Mouse (Mus musculus): ENCODE results near the gene Gm5105. TPM values are rescaled to one million over a fixed set of nuclear protein-coding genes. Genes with fewer than 3 reads are reported as not detected.

Gm5105 gene
- polyA plus RNA-seq, 1 experiment from 2014 or later, result 0.27 TPM

DNA sequence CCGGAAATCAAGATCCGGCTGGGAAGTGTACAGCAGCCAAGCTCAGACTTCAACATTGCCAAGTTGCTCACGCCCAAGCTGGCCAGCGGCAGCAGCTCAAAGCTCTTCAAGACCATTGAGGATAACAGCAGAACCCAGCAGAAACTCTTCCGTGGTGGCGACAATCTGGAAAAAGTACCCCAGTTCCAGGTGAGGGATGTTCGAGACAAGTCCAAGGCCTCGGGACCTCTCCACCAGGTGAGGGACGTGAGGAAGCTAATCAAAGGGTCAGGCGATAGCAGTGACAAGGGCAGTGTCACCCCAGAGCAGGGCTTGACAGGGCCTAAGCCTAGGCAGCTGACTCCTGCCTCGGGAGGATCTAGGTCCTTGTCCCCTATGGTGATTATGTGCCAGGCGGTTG, 915 bp upstream of the Gm5105 start:
- Histone ChIP-seq H3K27ac (ENCODE audit: poor library complexity, severe bottlenecking) (peak overlapping the region; percentile 76; the same call in 1 of the 2 replicates), H3K4me3 (peak overlapping the region; percentile 44), H3K4me1 (replicated peaks) (peaks cover 66% of the 10 kb centered on the region)

DNA sequence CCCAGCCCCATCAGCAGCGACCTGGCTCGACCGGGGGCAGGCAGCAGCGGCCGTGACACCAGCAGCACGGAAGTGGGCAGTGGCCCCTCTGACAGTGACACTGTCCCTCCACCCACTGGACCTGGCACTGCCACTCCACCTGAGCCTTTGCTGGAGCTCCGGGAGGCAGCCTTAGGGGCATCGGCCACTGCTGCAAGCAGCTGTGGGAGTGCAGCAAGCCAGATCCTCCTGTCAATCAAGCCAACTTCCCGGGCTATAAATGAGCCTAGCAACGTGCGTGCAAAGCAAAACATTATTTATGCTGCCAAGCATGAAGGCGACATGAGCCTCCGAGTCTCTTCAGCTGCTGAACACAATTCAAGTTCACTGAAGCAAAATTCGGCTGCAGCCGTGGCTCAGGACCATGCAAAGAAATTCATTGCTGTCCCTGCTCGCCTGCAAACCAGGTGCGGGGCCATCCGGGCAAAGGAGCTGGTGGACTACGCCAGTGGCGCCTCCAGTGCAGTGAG, 786 bp downstream of the Gm5105 start:
- ATAC-seq (ENCODE audit: insufficient number of reproducible peaks, low FRiP score), result no peak
- WGBS, result 75% methylated on average over 20 of the region's 20 CpGs
- peak overlapping the region; percentile 68 for H3K4me2 ChIP-seq
- no peaks in the 10 kb centered on the region for H3K27me3 ChIP-seq (replicated peaks)
- H3K4me1 ChIP-seq (replicated peaks), result peaks cover 56% of the 10 kb centered on the region
- no peak overlapping the region for H3K27ac ChIP-seq (ENCODE audit: poor library complexity, severe bottlenecking)
- H3K9ac ChIP-seq, result peak overlapping the region; percentile 73
- no peaks in the 10 kb centered on the region for H3K9me3 ChIP-seq (replicated peaks)
- no peaks in the 10 kb centered on the region for H3K36me3 ChIP-seq
- H3K4me3 ChIP-seq, result peak overlapping the region; percentile 44

More for the DNA sequence above, 915 bp upstream of the Gm5105 start:
- peak overlapping the region; percentile 66 for H3K9ac ChIP-seq
- ATAC-seq (ENCODE audit: insufficient number of reproducible peaks, low FRiP score), result no peak
- H3K4me2 ChIP-seq, result peak overlapping the region; percentile 68
- H3K27me3 ChIP-seq (replicated peaks), result no peaks in the 10 kb centered on the region
- H3K36me3 ChIP-seq, result no peaks in the 10 kb centered on the region
- no peaks in the 10 kb centered on the region for H3K9me3 ChIP-seq (replicated peaks)
- WGBS, result 87% methylated on average over 12 of the region's 12 CpGs

DNA sequence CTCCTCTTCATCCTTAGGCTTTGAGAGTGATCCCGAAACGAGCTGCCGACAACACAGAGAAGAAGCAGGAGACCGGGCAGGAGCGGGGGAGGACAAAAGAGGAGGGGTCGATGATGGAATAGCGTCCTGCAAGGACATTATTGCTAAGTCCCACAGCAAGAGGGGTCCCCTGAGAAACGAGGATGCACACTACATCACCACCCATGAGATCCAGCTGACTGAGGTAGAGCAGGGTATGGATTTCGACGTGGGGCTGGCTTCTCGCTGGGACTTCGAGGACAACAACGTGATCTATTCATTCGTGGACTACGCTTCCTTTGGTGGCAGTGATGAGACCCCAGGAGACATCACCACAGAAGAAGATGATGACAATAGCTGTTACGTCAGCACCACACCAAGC, 1.3 kb downstream of the Gm5105 start:
- ATAC-seq (ENCODE audit: insufficient number of reproducible peaks, low FRiP score), result no peak
- Histone ChIP-seq H3K36me3 (no peaks in the 10 kb centered on the region), H3K27me3 (replicated peaks) (no peaks in the 10 kb centered on the region), H3K27ac (ENCODE audit: poor library complexity, severe bottlenecking) (peak overlapping the region; percentile 93), H3K9me3 (replicated peaks) (no peaks in the 10 kb centered on the region), H3K9ac (peak overlapping the region; percentile 73), H3K4me2 (peak overlapping the region; percentile 68), H3K4me1 (replicated peaks) (peaks cover 56% of the 10 kb centered on the region), H3K4me3 (peak overlapping the region; percentile 44)
- WGBS, result 79% methylated on average over 16 of the region's 16 CpGs

DNA sequence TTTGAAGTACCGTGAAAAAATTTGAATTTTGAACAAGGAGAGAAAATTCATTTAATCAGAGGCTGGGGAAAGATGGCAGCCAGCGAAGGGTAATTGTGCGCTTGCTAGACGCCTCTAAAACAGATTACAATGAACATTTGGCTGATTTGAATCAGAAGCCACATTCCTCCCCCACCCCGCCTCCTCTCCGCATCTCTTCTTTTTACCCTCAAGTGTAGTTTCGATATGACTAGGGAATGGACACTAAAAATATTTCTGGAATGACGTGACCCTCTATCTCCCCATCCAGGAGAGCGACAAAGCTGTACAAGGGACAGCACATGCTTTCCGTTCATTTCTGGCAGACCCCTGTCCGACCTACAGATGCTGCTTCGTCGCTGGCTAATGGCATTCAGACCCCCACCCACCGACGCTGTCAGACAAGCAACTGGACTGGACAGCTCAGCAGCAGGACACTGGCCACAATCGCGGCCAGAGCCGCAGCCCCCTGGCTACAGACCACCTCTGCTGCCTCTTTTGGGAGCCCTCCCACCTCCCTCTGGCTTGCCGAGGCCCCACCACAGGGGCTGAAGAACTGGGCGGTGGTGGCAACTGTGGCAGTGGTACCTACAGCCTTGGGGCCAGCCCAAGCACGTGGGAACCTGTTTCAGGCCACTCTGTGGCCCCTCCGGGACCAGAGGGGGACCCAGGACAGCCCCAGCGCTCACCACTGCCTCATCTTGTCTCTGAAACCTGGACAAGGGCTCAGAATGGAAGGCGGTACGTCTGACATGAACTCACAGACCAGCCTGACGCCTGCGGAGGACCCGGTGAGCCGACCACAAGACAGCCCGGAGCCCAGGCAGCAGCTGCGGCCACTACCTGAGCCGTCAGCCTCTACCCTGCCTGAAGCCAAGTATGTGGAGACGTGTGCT, 2.2 kb downstream of the Gm5105 start, which contains the start of gene 1110002E22Rik:
TSS of gene 1110002E22Rik (plus strand) at position 321 of the 914 bp plus-strand sequence.
- ATAC-seq (ENCODE audit: insufficient number of reproducible peaks, low FRiP score), result peak; percentile 43; the same call in 1 of the 2 replicates
- Histone ChIP-seq H3K36me3 (no peaks in the 10 kb centered on the region), H3K9me3 (replicated peaks) (no peaks in the 10 kb centered on the region), H3K4me1 (replicated peaks) (peaks cover 62% of the 10 kb centered on the region), H3K4me2 (peak within 1 kb of the TSS; percentile 68), H3K27me3 (replicated peaks) (no peaks in the 10 kb centered on the region), H3K9ac (peak within 1 kb of the TSS; percentile 73), H3K27ac (ENCODE audit: poor library complexity, severe bottlenecking) (peak within 1 kb of the TSS; percentile 93), H3K4me3 (peak within 1 kb of the TSS; percentile 44)
- WGBS, result 46% methylated on average over 33 of the region's 33 CpGs

DNA sequence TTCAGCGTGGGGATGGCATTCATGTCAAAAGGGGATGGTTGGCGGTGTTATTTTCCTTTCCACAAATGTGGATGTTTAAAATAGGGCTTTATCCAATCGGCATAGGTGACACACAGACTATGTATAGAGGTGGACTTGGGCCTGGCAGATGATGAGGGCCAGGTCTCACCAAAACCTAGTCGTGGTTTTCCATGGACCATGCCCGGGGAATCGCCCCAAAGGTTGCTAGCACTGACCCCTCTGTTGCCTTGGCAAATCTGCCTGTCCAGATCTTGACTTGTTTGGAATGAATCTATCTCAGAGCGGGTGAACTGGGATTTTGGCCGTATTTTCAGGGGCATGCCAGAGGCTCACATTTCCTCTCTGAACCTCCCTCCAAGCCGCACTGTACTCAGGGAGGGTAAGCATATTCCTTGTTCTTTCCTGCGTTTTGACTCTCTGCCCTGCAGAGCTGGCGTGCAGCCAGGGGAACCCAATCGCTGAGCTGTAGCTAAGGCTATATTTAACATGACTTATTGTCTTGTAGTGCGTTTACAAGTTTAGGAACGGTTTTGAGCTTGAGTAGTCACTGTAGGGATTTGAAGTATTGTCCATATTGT, 3.4 kb downstream of the Gm5105 start:
- whole genome bisulfite sequencing, result 41% methylated on average over 14 of the region's 14 CpGs
- Histone ChIP-seq H3K4me2 (0 out of 2 replicates have a peak overlapping the region, but pooled peaks have one; percentile 21), H3K27ac (ENCODE audit: poor library complexity, severe bottlenecking) (peak overlapping the region; percentile 93), H3K36me3 (no peaks in the 10 kb centered on the region), H3K27me3 (replicated peaks) (no peaks in the 10 kb centered on the region), H3K4me1 (replicated peaks) (peaks cover 55% of the 10 kb centered on the region), H3K9me3 (replicated peaks) (no peaks in the 10 kb centered on the region), H3K4me3 (no peak overlapping the region), H3K9ac (no peak overlapping the region)
- ATAC-seq (ENCODE audit: insufficient number of reproducible peaks, low FRiP score), result no peak

DNA sequence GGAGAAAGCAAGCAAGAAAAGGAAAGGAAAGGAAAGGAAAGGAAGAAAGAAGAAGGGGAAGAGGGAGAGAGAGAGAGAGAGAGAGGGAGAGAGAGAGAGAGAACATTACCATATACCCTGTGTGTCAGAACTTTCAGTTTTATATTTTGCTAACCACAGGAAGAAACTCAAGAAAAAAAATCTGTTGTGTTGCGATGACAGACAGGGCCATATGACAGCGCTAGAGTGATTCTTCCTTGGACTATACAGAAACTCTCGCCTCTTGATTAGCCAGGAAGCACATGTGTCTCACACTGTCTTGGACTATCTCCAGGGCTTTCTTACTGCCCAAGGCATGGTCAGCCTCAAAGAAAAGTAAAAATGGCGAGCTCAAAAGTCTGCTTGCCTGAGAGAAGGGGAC, 4.5 kb downstream of the Gm5105 start:
- H3K9me3 ChIP-seq (replicated peaks), result no peaks in the 10 kb centered on the region
- peaks cover 44% of the 10 kb centered on the region for H3K4me1 ChIP-seq (replicated peaks)
- WGBS, result 88% methylated on average over 4 of the region's 4 CpGs
- no peak for ATAC-seq (ENCODE audit: insufficient number of reproducible peaks, low FRiP score)
- no peak overlapping the region for H3K4me3 ChIP-seq
- no peak overlapping the region for H3K9ac ChIP-seq
- no peaks in the 10 kb centered on the region for H3K36me3 ChIP-seq
- no peaks in the 10 kb centered on the region for H3K27me3 ChIP-seq (replicated peaks)
- no peak overlapping the region for H3K27ac ChIP-seq (ENCODE audit: poor library complexity, severe bottlenecking)
- H3K4me2 ChIP-seq, result no peak overlapping the region

DNA sequence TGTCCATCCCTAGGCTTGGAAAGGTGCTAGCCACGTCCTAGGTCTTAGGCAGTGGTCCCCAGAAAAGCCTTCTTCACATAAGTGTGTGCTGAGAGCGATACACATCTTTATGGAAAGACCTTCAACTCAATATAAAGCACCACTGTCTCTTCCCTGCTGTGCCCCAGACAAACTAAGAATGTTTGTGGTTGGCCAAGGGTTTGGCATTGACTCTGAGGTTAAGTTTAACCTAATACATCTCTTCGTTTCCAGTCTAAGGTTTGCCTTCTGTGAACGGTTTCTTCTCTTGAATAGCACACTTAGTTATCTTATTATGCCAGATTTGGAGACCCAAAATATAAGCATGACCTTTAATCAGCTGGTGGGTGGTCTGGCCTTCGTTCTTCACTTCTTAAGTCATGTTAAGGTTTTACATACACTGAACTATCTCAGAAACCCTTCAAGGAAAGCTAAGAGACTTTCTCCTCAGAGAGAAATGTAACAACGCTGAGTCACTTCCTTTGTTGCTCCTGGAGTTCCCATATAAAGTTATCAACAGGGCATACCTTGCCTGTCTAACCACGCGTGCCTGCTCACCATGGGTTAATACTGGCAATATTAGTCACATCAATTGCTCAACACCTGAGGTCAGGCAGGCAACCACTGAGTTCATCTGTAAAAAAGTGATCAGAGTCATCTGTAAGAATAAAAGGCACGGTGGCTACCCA, 5.8 kb downstream of the Gm5105 start:
- no peak overlapping the region for H3K27ac ChIP-seq (ENCODE audit: poor library complexity, severe bottlenecking)
- peaks cover 51% of the 10 kb centered on the region for H3K4me1 ChIP-seq (replicated peaks)
- H3K4me3 ChIP-seq, result no peak overlapping the region
- 64% methylated on average over 9 of the region's 9 CpGs for WGBS
- no peaks in the 10 kb centered on the region for H3K9me3 ChIP-seq (replicated peaks)
- no peak overlapping the region for H3K9ac ChIP-seq
- no peaks in the 10 kb centered on the region for H3K27me3 ChIP-seq (replicated peaks)
- H3K36me3 ChIP-seq, result no peaks in the 10 kb centered on the region
- H3K4me2 ChIP-seq, result no peak overlapping the region
- ATAC-seq (ENCODE audit: insufficient number of reproducible peaks, low FRiP score), result no peak

DNA sequence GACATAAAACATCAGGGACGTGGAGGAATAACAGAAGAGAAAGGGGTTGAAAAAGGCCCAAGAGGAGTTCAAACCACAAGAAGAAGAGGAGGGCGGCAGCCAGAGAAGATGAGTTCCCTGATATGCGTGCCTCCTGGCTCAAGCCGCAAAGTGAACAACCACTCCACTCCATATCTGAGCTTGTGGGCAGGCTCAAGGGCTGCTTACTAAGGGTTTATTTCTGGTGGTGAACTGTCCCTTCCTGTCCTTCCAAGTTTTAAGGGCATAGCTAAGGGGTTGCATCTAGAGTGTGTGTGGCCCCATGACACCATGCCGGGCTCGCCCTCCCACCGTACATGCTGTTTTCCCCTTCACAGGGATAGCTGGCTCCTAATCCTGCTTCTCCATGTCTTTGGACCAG, 6.8 kb downstream of the Gm5105 start:
- no peak overlapping the region for H3K9ac ChIP-seq
- H3K27me3 ChIP-seq (replicated peaks), result no peaks in the 10 kb centered on the region
- H3K36me3 ChIP-seq, result no peaks in the 10 kb centered on the region
- peak; percentile 34; the same call in 1 of the 2 replicates for ATAC-seq (ENCODE audit: insufficient number of reproducible peaks, low FRiP score)
- H3K4me1 ChIP-seq (replicated peaks), result peaks cover 45% of the 10 kb centered on the region
- H3K4me2 ChIP-seq, result no peak overlapping the region
- H3K4me3 ChIP-seq, result no peak overlapping the region
- WGBS, result 48% methylated on average over 7 of the region's 7 CpGs
- no peaks in the 10 kb centered on the region for H3K9me3 ChIP-seq (replicated peaks)
- peak overlapping the region; percentile 50 for H3K27ac ChIP-seq (ENCODE audit: poor library complexity, severe bottlenecking)

DNA sequence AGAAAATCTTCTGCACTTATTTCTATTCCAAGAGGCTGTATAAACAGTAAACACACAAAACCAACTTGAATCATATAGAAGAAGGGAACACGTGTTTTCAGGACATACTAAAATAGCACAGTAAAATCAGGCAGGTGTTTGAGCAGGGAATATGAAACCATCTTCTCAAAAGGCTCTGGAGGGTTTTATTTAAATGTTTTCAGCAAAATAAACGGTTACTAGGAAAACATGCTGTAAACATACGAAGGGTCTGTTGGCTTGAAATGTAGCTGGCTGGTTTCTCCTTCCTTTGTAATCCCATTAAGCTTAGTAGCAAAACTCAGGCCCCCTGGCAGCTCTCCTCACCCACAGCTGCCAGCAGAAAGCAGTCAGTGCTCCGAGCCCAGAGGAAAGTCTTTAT, 9.0 kb downstream of the Gm5105 start:
- Histone ChIP-seq H3K4me1 (replicated peaks) (peaks cover 44% of the 10 kb centered on the region), H3K36me3 (no peaks in the 10 kb centered on the region)
- WGBS, result 70% methylated on average over 4 of the region's 4 CpGs

DNA sequence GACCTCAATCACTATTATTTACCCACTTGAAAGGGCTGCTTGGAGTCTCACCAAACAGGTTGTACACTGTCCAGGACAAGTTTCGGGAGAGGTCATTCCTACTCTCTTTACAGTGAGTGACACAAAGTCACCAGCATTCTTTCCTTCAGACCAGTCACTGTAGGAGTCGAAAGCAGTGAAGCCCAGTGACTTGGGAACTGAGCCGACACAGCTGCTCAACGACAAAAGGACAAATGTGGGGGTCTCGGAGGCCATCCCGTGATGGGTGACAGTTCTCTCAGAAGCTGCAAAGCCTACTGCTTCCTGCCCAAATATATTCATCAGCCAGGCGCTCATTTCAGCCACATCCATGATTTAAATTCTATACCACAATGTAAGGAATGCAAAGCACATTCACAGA, 10.2 kb downstream of the Gm5105 start:
- 0 out of 2 replicates have a peak overlapping the region, but pooled peaks have one; percentile 24 for H3K27ac ChIP-seq (ENCODE audit: poor library complexity, severe bottlenecking)
- H3K36me3 ChIP-seq, result no peaks in the 10 kb centered on the region
- WGBS, result 56% methylated on average over 7 of the region's 7 CpGs
- H3K4me2 ChIP-seq, result no peak overlapping the region
- H3K4me3 ChIP-seq, result no peak overlapping the region
- ATAC-seq (ENCODE audit: insufficient number of reproducible peaks, low FRiP score), result no peak
- H3K27me3 ChIP-seq (replicated peaks), result no peaks in the 10 kb centered on the region
- H3K9ac ChIP-seq, result no peak overlapping the region
- H3K9me3 ChIP-seq (replicated peaks), result no peaks in the 10 kb centered on the region
- peaks cover 51% of the 10 kb centered on the region for H3K4me1 ChIP-seq (replicated peaks)

More for the DNA sequence above, 9.0 kb downstream of the Gm5105 start:
- no peak overlapping the region for H3K9ac ChIP-seq
- ATAC-seq (ENCODE audit: insufficient number of reproducible peaks, low FRiP score), result no peak
- H3K27ac ChIP-seq (ENCODE audit: poor library complexity, severe bottlenecking), result no peak overlapping the region
- no peaks in the 10 kb centered on the region for H3K27me3 ChIP-seq (replicated peaks)
- no peak overlapping the region for H3K4me3 ChIP-seq
- H3K4me2 ChIP-seq, result no peak overlapping the region
- no peaks in the 10 kb centered on the region for H3K9me3 ChIP-seq (replicated peaks)

Data from heart, embryonic 12.5 days (tissue).